Mouse (Mus musculus) cerebellum, adult 2 months (tissue): Measurements from ENCODE around the gene Ankrd63. TPM values are rescaled to one million over a fixed set of nuclear protein-coding genes. Genes with fewer than 3 reads are reported as not detected.

Source experiments
- DNase-seq, 2 experiments: peaks; one replicate each; pipeline ENCODE4 v3.0.0; 2021
- H3K27ac ChIP-seq: fragments of 200-500 bp; 2 replicates; pipeline ENCODE4 v1.5.1; 2012; ENCODE audit warnings: low read length, control low read depth, inconsistent platforms; ENCODE audit not compliant: insufficient read depth
- H3K27me3 ChIP-seq: fragments of 200-500 bp; 2 replicates; pipeline ENCODE4 v1.6.1; 2012; ENCODE audit warnings: inconsistent platforms, mild to moderate bottlenecking, low read length, moderate library complexity; ENCODE audit not compliant: control insufficient read depth, insufficient read depth
- H3K4me1 ChIP-seq: fragments of 200-500 bp; 2 replicates; pipeline ENCODE4 v1.6.1; 2011; ENCODE audit warnings: low read length; ENCODE audit not compliant: control insufficient read depth, insufficient read depth
- H3K4me3 ChIP-seq: fragments of 200-500 bp; replicated peaks from 2 replicates; pipeline ENCODE3; 2011; ENCODE audit warnings: mild to moderate bottlenecking, low read depth, low read length, control low read depth; ENCODE audit not compliant: insufficient read depth
- CTCF ChIP-seq: fragments of 200-500 bp; IDR thresholded peaks from 2 replicates; pipeline ENCODE4 v1.5.1; 2011; ENCODE audit warnings: low read depth, mild to moderate bottlenecking, control low read depth, low read length, moderate library complexity, borderline replicate concordance; ENCODE audit not compliant: insufficient read depth
- POLR2A ChIP-seq: fragments of 200-500 bp; IDR thresholded peaks from 2 replicates; pipeline ENCODE4 v1.6.1; 2011; ENCODE audit warnings: low read length, control low read depth, borderline replicate concordance; ENCODE audit not compliant: insufficient read depth
- WGBS: fragments of 180-500 bp; shearing (Covaris S2); methylation state at CpG from one replicate; pipeline ENCODE4 v1.1.7; 2018; 5-methylcytosine and 5-hydroxymethylcytosine counted together
- polyA plus RNA-seq: library from polyadenylated mRNA; depleted of rRNA; stranded (reverse); fragments of >200 nt; gene quantifications from 2 replicates; pipeline ENCODE4 v1.2.3, GENCODE M21; 2012

The Ankrd63 gene
- polyA plus RNA-seq, 1 experiment = 0.82 TPM

DNA sequence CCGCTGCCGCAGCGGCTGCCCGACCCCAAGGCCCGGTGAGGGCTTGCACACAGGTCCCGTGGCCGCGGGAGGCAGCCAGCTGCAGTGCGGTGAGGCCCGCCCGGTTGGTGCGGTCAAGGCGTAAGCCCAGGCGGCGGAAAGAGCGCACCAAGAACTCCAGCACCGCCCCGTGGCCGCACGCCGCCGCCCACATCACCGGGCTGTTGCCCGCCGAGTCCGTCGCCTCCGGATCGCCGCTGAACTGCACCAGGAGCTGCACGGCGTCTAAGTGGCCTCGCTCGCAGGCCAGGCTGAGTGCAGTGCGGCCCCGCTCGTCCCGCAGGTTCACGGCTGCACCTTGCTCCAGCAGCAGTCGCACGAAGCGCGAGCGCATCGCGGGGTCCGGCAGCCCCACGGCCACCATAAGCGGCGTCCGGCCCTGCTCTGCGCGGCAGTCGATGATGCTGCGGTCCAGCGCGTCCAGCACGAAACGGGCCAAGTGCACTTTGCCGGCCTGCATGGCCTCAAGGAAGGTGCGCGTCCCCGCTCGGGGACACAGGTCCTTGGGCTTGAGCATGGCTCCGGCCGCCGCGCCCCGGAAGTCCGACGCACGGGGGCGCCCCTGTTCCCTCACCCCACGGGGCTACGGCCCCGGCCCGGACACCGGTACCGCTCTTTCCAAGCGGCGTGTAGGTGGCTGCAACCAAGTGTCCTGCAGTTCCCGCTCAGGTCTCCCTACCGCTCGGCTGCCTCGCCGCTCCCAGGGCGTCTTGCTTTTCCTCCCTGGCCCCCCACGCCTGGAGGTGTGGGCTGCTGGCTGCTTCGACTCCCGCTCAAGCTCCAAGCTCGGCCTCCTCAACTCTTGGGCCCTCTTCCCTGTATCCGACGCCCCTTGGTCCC is 641 bp downstream of the Ankrd63 start:
- H3K27ac ChIP-seq = no peak overlapping the region
- peak; percentile 19 to 34 for DNase-seq

DNA sequence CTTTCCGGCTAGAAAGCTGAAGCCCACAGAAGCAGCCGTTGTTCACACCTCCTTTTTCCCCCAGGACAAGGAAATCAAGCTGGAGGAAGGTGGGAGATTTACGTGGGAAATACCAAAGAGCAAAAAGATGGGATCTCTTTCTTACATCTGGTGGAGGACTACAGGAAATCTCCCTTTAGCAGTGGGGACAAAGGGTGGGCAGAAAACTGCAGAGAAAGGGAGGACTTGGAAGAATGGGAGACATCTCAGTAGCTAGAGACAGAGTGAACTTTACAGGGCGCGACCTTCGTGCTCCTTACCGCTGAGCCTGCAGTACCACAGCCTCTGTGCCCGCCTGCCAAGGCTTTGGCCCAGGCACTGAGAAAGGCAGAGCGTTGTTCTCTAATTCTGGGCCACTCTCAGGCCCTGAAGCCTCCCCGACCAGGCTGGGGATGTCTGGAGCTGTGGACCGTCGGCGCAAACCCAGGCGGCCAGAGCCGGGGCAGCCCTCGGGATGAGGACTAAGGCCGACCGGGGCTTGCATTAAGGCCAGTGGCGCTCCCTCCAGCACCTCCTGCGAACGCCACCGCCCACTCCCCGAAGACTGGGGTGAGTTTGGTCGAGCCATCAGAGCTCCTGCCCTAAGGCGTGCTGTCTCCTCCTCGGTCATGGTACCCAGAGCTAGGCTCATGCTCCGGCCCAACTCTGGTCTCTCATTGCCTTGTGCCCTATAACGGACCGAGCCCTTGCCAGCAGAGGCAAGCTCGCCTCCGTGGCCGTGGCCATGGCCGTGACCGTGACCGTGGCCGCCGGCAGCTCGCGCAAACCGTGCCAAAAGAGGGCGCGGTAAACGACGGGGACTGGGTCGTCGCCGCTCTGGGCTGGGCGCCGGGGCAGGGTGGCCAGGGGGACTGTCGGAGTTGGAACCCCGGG is 1.5 kb downstream of the Ankrd63 start:
- no peak for DNase-seq
- H3K27ac ChIP-seq = no peak overlapping the region
- 22% methylated on average over 51 of the region's 51 CpGs for WGBS
- no peaks in the 10 kb centered on the region; the same call in 1 of the 2 replicates for H3K4me1 ChIP-seq
- H3K27me3 ChIP-seq = peaks cover 3% of the 10 kb centered on the region; the same call in 1 of the 2 replicates
- TF ChIP-seq POLR2A (no peak), CTCF (no peak)
- H3K4me3 ChIP-seq = no peak overlapping the region

More for the DNA sequence above, 641 bp downstream of the Ankrd63 start:
- Histone ChIP-seq H3K27me3 (peaks cover 3% of the 10 kb centered on the region; the same call in 1 of the 2 replicates), H3K4me3 (peak overlapping the region; percentile 19), H3K4me1 (no peaks in the 10 kb centered on the region)
- under 1% methylated on average over 93 of the region's 93 CpGs for WGBS
- TF ChIP-seq CTCF (no peak), POLR2A (no peak)

DNA sequence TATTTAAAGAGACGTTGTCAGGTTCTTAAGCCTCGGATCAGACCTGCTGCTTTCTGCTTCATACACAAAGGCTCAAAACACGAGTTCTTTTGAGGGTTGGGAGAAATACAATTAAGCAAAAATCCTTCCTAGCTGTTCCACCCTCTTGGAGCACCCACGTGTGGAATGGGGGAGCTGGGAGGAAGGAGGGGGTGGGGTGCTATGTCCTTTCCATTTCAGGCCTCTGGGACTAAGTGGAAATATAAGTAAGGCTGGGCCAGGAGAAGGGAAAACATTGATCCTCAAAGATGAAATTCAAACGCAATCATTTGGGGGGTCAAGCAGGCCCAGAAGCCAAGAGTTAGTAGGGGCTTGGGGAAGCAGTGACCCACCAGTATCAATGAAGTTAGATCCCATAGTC is 2.6 kb downstream of the Ankrd63 start:
- no peak for DNase-seq
- peaks cover 7% of the 10 kb centered on the region for H3K4me1 ChIP-seq
- 54% methylated on average over 5 of the region's 5 CpGs for WGBS
- no peak overlapping the region for H3K27ac ChIP-seq
- H3K27me3 ChIP-seq = peaks cover 3% of the 10 kb centered on the region; the same call in 1 of the 2 replicates
- TF ChIP-seq POLR2A (no peak), CTCF (no peak)
- no peak overlapping the region for H3K4me3 ChIP-seq

DNA sequence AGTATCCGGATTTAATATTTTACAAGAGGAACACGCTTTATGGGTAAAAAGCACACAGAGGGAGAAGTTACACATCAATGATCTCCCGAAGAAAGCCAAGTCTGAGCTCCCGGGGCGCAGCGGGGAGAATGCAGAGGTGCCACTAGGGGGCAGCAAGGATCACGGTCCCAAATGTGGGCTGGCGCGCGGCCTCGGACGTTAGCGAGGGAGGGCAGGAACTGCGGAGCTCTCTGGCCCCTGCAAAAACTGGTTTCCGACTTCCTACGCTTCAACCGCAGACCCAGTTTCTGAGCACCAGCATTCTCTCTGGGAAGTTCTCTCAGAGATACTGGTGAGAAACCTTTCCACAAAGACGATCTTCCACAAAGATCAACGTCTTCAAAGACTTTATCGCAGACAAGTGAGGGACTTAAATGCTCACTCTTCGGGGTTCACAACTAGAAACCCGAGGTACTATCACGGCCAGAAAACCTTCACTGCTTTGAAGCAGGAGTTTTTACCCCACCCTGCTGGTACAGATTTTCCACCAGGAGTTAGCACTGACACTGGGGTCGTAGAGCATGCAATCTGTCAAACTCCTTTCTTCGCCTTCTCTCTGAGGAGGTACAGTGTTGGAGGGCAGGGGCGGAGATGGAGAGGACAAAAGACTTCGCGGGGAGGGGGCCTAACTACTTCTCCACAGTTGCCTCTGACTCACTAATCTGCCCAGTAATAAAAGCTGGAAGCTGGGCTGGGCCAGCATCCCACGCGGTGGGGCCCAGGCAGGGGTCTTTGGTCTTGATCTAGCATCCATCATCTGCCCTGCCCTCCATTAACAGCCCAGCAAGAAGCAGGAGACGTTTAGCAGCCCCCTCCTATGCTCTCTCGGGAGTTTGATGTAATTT is 3.3 kb downstream of the Ankrd63 start:
- 9% methylated on average over 32 of the region's 32 CpGs for WGBS
- Histone ChIP-seq H3K27ac (no peak overlapping the region), H3K4me1 (peaks cover 11% of the 10 kb centered on the region), H3K4me3 (peak overlapping the region; percentile 25), H3K27me3 (peaks cover 3% of the 10 kb centered on the region; the same call in 1 of the 2 replicates)
- TF ChIP-seq POLR2A (no peak), CTCF (peak; percentile 79)
- peak; percentile 49 to 72 for DNase-seq

DNA sequence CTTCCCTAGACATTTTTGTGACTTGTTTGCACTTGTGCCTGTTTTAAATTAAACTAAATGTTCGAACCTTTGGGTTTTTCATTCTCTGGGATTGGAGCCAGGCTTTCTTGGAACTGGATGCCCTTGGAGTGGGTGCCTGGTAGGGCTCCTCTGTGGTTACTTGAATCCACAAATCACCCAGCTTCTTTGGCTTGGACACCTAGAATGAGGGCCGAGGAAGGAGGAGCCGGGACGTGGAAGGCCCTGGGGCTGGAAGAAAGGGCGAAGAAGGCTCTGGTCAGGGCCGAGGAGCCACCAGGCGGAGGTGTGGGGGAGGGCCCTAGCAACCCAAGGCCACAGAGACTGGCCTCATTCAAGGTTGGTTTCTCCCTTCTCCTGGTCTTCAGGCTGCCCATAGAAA is 5.8 kb downstream of the Ankrd63 start:
- Histone ChIP-seq H3K27me3 (peaks cover 2% of the 10 kb centered on the region; the same call in 1 of the 2 replicates), H3K4me3 (no peak overlapping the region), H3K4me1 (peaks cover 11% of the 10 kb centered on the region), H3K27ac (no peak overlapping the region)
- 28% methylated on average over 7 of the region's 7 CpGs for WGBS
- TF ChIP-seq POLR2A = no peak
- no peak for TF ChIP-seq CTCF
- no peak for DNase-seq

DNA sequence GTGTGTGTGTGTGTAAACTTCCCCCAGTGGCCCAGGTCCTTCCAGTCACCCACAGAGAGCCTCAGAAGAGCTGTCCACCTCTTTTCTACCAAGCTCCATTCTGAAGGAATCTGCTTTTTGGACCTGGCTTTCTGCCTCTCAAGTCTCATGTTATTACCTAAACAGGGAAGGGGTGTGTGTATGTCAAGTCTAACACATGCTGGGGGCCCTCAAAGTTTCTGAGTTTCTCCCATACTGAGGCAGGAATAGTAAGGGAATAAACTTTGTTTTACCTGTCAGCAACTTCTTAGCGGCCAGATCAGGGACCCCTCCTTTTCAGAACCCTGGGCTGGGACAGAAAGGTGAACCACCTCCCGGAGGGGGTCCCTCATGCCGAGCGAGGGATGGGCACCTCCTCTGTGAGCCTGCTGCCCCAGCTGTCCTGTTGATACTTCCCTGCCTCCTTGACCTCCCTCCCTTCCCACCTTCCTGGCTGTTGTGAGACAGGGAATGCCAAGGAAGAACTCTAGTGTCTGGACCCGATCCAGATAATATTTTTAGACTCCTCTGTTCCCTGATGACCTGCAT is 6.4 kb downstream of the Ankrd63 start:
- TF ChIP-seq POLR2A (no peak), CTCF (no peak)
- peak in 1 of 2 experiments; percentile 30 for DNase-seq
- no peaks in the 10 kb centered on the region; the same call in 1 of the 2 replicates for H3K27me3 ChIP-seq
- 11% methylated on average over 5 of the region's 5 CpGs for WGBS
- no peak overlapping the region for H3K4me3 ChIP-seq
- H3K27ac ChIP-seq = no peak overlapping the region
- H3K4me1 ChIP-seq = peaks cover 11% of the 10 kb centered on the region
